Mouse (Mus musculus) heart, embryonic 13.5 days (tissue): Measurements from ENCODE around the gene Slc6a19. TPM values are rescaled to one million over a fixed set of nuclear protein-coding genes. Genes with fewer than 3 reads are reported as not detected.

ENCODE experiments used
- ATAC-seq: fragments of 200-750 bp; cut with Nextera tagmentation; 2 replicates; pipeline ENCODE4 v1.8.0; 2017; ENCODE audit warnings: moderate TSS enrichment; ENCODE audit not compliant: insufficient number of reproducible peaks, low FRiP score, low TSS enrichment; ENCODE audit errors: extremely low read depth
- H3K27ac ChIP-seq: fragments of 300-500 bp; sonication (generic); replicated peaks from 2 replicates; pipeline ENCODE4 v1.5.1; 2015; ENCODE audit warnings: moderate library complexity, mild to moderate bottlenecking, inconsistent platforms
- H3K27me3 ChIP-seq: fragments of 300-500 bp; sonication (generic); replicated peaks from 2 replicates; pipeline ENCODE4 v1.6.1; 2015; ENCODE audit warnings: mild to moderate bottlenecking, inconsistent platforms
- H3K36me3 ChIP-seq: fragments of 300-500 bp; sonication (generic); 2 replicates; pipeline ENCODE4 v1.6.1; 2015; ENCODE audit warnings: mild to moderate bottlenecking, inconsistent platforms
- H3K4me1 ChIP-seq: fragments of 300-500 bp; sonication (generic); 2 replicates; pipeline ENCODE4 v1.6.1; 2015; ENCODE audit warnings: inconsistent platforms
- H3K4me2 ChIP-seq: fragments of 300-500 bp; sonication (generic); 2 replicates; pipeline ENCODE4 v1.6.1; 2015; ENCODE audit warnings: inconsistent platforms, mild to moderate bottlenecking, moderate library complexity
- H3K4me3 ChIP-seq: fragments of 300-500 bp; sonication (generic); 2 replicates; pipeline ENCODE4 v1.5.1; 2015; ENCODE audit warnings: moderate library complexity, mild to moderate bottlenecking, inconsistent platforms
- H3K9ac ChIP-seq: fragments of 300-500 bp; sonication (generic); 2 replicates; pipeline ENCODE4 v1.6.1; 2015; ENCODE audit warnings: inconsistent platforms, mild to moderate bottlenecking, moderate library complexity
- H3K9me3 ChIP-seq: fragments of 300-500 bp; sonication (generic); 2 replicates; pipeline ENCODE4 v1.6.1; 2016; ENCODE audit warnings: inconsistent platforms
- WGBS: fragments of 180-500 bp; shearing (Covaris S2); methylation state at CpG from one replicate; pipeline ENCODE4 v1.1.7; 2015; ENCODE audit warnings: mixed read lengths; 5-methylcytosine and 5-hydroxymethylcytosine counted together
- polyA plus RNA-seq: library from polyadenylated mRNA; unstranded; fragments of >200 nt; fragmentation: Nextera tagmentation; extraction: Ambion mirVana; gene quantifications from 2 replicates; pipeline ENCODE4 v1.2.1, GENCODE M21; 2015

Gene Slc6a19
- polyA plus RNA-seq, 1 experiment from 2014 or later = not detected

DNA sequence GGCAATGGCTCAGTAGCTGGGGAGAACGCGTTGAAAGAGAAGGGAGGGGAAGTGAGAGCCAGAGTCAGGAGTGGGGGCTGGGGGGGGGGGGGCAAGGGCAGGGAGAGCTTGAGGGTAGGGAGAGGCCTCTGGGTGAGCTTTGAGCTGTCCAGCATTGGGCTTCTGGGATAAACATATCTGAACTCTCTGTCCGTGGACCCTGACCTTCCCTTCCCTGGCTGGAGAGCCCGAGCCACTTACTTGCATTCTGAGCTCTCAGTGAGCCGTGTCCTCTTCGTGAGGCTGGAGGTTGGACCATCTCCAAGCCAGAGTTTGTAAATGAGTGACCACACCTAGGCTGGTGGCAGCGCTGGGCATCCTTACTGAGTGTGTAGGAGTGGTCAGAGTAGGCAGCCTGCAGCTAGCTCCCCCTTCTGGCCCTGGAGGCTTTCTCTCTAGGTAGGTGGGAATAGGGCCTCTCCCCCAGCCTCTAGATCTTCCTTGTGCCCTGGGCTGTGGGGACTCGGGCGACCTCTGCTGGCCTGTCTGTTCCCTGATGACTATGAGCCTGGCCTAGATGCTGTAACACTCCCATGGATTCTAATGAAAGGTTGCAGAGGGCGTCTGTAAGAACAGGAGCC is 12.3 kb downstream of the Slc6a19 start:
- peaks cover 26% of the 10 kb centered on the region for H3K27me3 ChIP-seq
- H3K4me2 ChIP-seq = no peak overlapping the region
- H3K27ac ChIP-seq = no peak overlapping the region
- WGBS = 28% methylated on average over 10 of the region's 10 CpGs
- no peaks in the 10 kb centered on the region for H3K36me3 ChIP-seq
- no peak overlapping the region for H3K4me3 ChIP-seq
- H3K9ac ChIP-seq = no peak overlapping the region
- no peaks in the 10 kb centered on the region for H3K9me3 ChIP-seq
- no peaks in the 10 kb centered on the region for H3K4me1 ChIP-seq
- ATAC-seq = no peak

DNA sequence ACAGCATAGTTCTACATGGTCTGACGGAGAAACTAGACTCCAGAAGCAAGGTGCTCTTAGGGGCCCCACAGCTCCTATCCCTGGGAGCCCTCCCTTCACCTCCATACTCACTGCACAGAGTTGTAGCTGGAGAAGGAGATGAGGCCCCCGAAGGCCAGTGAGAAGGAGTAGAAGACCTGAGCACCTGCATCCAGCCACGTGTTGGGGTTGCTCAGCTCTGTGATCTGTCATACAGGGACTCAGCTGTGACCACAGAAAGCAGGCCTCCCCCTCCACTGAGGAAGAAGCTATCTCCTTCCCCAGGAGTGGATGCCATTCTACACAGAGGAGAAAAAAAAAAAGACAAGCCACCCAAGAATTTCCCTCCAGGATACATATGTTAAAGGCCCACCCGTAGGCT is 15.7 kb downstream of the Slc6a19 start:
- WGBS = 64% methylated on average over 4 of the region's 4 CpGs
- Histone ChIP-seq H3K9ac (no peak overlapping the region), H3K4me1 (no peaks in the 10 kb centered on the region), H3K36me3 (no peaks in the 10 kb centered on the region), H3K9me3 (no peaks in the 10 kb centered on the region), H3K4me3 (no peak overlapping the region), H3K27me3 (peaks cover 18% of the 10 kb centered on the region), H3K4me2 (no peak overlapping the region), H3K27ac (no peak overlapping the region)
- ATAC-seq = no peak

DNA sequence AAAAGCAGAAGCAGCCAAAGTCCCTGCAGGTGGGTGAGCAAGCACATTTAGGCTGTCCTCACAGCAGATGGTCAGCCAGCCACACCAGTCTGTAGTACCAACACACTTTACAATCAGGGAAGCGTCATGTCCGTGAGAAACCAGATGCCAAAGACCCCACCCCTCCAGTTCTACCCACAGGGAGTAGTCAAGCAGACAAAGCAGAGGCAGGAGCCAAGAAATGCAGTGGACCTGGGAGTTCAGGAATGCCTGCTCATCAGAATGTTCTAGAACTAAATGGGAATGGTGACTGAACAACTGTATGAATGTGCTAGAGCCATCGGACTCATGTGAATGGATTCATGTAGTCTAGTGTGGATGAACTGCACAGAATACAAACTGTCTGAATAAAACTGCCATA is 17.1 kb downstream of the Slc6a19 start:
- H3K9ac ChIP-seq = no peak overlapping the region
- no peak for ATAC-seq
- no peaks in the 10 kb centered on the region for H3K4me1 ChIP-seq
- no peak overlapping the region for H3K4me2 ChIP-seq
- no peaks in the 10 kb centered on the region for H3K36me3 ChIP-seq
- WGBS = 47% methylated on average over 3 of the region's 3 CpGs
- no peak overlapping the region for H3K4me3 ChIP-seq
- H3K27ac ChIP-seq = no peak overlapping the region
- no peaks in the 10 kb centered on the region for H3K9me3 ChIP-seq
- H3K27me3 ChIP-seq = peaks cover 18% of the 10 kb centered on the region

DNA sequence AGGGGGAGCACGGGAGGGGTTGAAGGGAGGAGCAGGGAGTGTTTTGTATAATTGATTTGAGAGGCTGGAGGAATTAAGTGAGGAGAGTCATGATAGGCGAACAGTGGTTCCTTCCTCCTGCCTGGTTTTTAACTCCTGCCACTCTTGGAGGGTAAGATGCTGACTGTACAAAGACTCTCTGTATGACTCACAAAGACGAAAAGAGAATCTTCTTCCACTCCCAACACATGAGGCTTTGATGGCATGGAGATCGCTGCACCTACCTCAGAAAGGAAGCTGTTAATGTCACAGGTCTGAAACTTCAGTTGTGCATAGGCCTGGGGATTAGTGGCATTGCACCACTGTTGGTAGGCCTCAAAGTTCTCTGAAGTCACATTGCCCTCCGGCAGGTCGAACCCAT is 19.2 kb downstream of the Slc6a19 start:
- Histone ChIP-seq H3K9ac (no peak overlapping the region), H3K27ac (no peak overlapping the region), H3K27me3 (peaks cover 15% of the 10 kb centered on the region), H3K9me3 (no peaks in the 10 kb centered on the region), H3K36me3 (no peaks in the 10 kb centered on the region), H3K4me1 (no peaks in the 10 kb centered on the region), H3K4me2 (no peak overlapping the region), H3K4me3 (no peak overlapping the region)
- 71% methylated on average over 6 of the region's 6 CpGs for WGBS
- no peak for ATAC-seq

DNA sequence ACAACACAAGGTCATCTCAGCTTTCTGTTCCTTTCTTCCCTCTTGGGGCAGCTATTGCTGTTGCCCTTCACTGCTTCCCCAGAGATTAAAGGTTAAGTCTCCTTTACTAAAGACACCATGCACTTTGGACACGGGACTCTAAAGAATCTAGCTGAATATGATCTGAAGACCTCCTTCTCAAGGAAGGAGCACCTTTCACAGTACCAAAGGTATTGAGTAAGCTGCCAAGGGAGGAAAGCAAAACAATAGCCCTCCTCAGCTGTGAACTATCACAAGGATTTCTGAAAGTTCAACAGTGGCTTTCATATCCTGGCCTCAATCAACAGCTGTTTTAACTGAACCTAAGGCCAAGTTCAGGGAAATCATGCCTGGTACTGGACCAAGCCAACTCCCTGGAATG is 20.3 kb downstream of the Slc6a19 start:
- no peaks in the 10 kb centered on the region for H3K36me3 ChIP-seq
- no peak overlapping the region for H3K4me3 ChIP-seq
- 64% methylated on average over 1 of the region's 1 CpGs for WGBS
- no peak for ATAC-seq
- no peak overlapping the region for H3K9ac ChIP-seq
- peaks cover 8% of the 10 kb centered on the region for H3K27me3 ChIP-seq
- H3K4me1 ChIP-seq = no peaks in the 10 kb centered on the region
- no peak overlapping the region for H3K27ac ChIP-seq
- H3K4me2 ChIP-seq = no peak overlapping the region
- H3K9me3 ChIP-seq = no peaks in the 10 kb centered on the region

DNA sequence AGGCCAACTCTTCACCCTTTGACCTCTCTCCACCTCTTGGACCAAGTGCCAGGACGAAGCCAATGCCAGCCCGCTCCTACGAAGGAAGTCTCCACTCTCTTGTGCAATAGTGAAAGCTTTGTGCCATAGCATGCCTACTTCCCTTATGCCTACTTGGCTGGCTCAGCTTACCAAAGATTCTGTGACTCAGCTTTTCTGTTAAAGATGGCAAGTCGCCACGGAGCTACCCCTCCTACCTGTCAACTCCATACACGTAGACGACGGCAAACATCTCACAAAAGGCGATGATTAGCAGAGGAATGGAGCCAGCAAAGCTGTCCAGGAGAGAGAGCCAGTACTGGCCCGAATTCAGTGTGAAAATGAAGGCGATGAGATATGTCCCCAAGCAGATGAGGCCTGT is 21.0 kb downstream of the Slc6a19 start:
- 63% methylated on average over 11 of the region's 11 CpGs for WGBS

DNA sequence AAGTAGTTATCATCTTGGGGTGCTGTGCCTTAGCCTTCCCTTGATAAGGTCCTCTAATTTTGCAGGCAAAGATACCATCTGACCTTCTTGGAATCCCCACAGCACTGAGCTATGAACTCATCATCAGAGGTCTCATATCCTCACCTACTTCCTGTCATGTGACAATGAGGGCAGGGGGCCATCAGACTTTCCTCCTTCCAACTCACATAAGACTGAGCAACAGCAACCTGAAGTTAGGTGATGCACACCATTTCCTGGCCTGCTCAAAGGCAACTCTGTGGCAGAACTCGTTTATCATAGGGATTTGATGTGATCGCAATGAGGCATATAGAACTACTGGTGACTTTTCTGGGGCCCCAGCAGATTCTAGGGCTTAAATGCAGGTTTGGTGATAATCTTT is 22.4 kb downstream of the Slc6a19 start:
- Histone ChIP-seq H3K4me1 (no peaks in the 10 kb centered on the region), H3K9ac (no peak overlapping the region), H3K27ac (no peak overlapping the region), H3K27me3 (peaks cover 2% of the 10 kb centered on the region; the same call in 1 of the 2 replicates), H3K36me3 (no peaks in the 10 kb centered on the region), H3K4me2 (no peak overlapping the region), H3K9me3 (no peaks in the 10 kb centered on the region), H3K4me3 (no peak overlapping the region)
- ATAC-seq = no peak
- WGBS = 85% methylated on average over 2 of the region's 2 CpGs

More for the DNA sequence above, 21.0 kb downstream of the Slc6a19 start:
- Histone ChIP-seq H3K9me3 (no peaks in the 10 kb centered on the region), H3K4me2 (no peak overlapping the region), H3K36me3 (no peaks in the 10 kb centered on the region), H3K4me3 (no peak overlapping the region), H3K27me3 (peaks cover under 1% of the 10 kb centered on the region; the same call in 1 of the 2 replicates), H3K9ac (no peak overlapping the region), H3K4me1 (no peaks in the 10 kb centered on the region), H3K27ac (no peak overlapping the region)
- no peak; the same call in 1 of the 2 replicates for ATAC-seq

DNA sequence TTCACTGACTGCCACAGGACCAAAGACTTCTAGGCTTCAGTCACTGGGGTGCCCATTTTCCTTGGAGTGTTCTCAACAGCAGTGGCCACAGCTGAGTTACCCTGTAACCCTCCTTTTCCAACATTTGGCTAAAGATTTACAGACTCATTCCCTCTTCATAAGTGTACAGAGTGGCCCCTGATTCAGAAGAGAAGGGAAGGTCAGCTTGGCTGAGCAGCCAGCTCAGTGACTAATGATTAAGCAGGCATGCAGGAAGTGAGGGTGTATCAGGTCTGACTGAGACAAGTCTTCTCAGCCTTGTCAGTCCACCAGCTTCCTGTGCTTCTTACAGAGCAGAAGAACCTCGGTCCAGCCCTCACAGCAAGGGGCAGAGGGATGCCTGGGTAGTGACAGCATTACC is 24.3 kb downstream of the Slc6a19 start:
- H3K27ac ChIP-seq = no peak overlapping the region
- H3K9me3 ChIP-seq = no peaks in the 10 kb centered on the region
- H3K27me3 ChIP-seq = 0 out of 2 replicates have a peak, but pooled peaks cover 3% of the 10 kb centered on the region
- H3K36me3 ChIP-seq = no peaks in the 10 kb centered on the region
- H3K4me1 ChIP-seq = no peaks in the 10 kb centered on the region
- H3K9ac ChIP-seq = no peak overlapping the region
- no peak overlapping the region for H3K4me3 ChIP-seq
- ATAC-seq = no peak
- H3K4me2 ChIP-seq = no peak overlapping the region
- WGBS = 30% methylated on average over 1 of the region's 1 CpGs

DNA sequence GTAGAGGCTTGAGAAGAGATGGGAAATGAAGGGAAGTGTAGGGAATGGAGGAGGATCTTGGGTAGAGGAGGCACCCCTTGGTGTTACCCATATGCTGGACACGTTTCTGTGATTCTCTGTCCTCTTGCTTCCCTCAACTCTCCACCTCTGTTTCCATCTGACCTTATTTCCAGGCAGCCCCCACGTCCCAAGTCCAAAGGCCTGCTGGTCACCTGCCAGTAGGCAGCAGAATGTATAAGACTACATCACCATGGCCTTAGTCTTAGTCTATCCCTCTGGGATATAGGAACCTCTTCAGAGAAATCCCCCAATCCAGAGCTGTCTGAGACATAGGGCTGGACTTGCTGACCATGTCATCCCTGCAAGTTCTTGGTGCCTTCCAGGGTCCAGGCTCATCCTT is 25.4 kb downstream of the Slc6a19 start:
- H3K36me3 ChIP-seq = no peaks in the 10 kb centered on the region
- 51% methylated on average over 2 of the region's 2 CpGs for WGBS
- no peaks in the 10 kb centered on the region for H3K4me1 ChIP-seq
- no peak overlapping the region for H3K27ac ChIP-seq
- peaks cover 3% of the 10 kb centered on the region; the same call in 1 of the 2 replicates for H3K27me3 ChIP-seq
- no peak for ATAC-seq
- H3K4me3 ChIP-seq = no peak overlapping the region
- no peak overlapping the region for H3K4me2 ChIP-seq
- H3K9me3 ChIP-seq = no peaks in the 10 kb centered on the region
- H3K9ac ChIP-seq = no peak overlapping the region

DNA sequence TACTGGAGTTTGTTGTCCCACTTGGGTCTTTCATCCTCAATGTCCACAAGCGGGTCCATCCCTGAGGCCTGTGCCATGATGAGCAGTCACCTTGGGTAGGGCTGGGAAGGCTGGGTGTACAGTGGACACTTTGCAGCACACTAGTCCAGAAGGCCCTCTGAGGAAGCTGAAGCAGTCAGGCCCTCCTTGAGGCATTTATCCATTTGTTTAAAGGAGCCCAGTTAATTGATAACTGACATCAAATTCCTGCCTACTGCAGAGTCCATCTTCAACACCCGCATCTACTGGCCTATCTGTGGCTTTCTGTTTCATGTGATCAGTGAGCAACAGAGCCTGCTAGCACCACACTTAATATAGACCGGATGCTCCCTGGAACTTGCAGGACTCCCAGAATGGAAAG is 26.8 kb downstream of the Slc6a19 start, which contains the start of gene Slc6a18:
Gene Slc6a18 (minus strand): TSS at position 171 of the 400 bp plus-strand sequence.
- Histone ChIP-seq H3K4me3 (no peak within 1 kb of the TSS), H3K9ac (no peak within 1 kb of the TSS), H3K27me3 (peaks cover 13% of the 10 kb centered on the region; the same call in 1 of the 2 replicates), H3K4me1 (no peaks in the 10 kb centered on the region), H3K9me3 (no peaks in the 10 kb centered on the region), H3K4me2 (no peak within 1 kb of the TSS), H3K36me3 (no peaks in the 10 kb centered on the region), H3K27ac (no peak within 1 kb of the TSS)
- no peak for ATAC-seq
- 77% methylated on average over 3 of the region's 3 CpGs for WGBS

DNA sequence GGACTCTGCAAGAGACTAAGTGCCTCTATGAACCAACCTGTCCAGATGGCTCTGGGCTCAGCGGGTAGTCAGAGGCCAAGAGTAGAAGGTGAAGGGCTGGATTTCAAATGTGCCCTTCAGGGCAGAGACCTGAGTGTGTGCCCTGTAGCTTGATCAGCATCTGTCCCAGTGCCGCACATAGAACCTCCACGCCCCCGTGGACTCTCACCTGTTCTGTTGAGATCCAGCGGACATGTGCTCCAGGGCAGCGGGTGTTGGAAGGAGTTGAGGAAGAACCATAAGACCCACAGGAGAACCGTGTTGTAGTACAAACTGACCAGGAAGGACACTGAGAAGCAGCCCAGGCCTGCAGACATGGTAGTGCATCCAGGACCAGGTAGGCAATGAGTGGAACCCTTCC is 29.5 kb downstream of the Slc6a19 start:
- no peaks in the 10 kb centered on the region for H3K36me3 ChIP-seq
- no peak overlapping the region for H3K27ac ChIP-seq
- H3K9ac ChIP-seq = no peak overlapping the region
- H3K4me2 ChIP-seq = no peak overlapping the region
- H3K9me3 ChIP-seq = no peaks in the 10 kb centered on the region
- peaks cover 19% of the 10 kb centered on the region for H3K27me3 ChIP-seq
- H3K4me1 ChIP-seq = no peaks in the 10 kb centered on the region
- H3K4me3 ChIP-seq = no peak overlapping the region
- ATAC-seq = no peak
- WGBS = 78% methylated on average over 7 of the region's 7 CpGs

DNA sequence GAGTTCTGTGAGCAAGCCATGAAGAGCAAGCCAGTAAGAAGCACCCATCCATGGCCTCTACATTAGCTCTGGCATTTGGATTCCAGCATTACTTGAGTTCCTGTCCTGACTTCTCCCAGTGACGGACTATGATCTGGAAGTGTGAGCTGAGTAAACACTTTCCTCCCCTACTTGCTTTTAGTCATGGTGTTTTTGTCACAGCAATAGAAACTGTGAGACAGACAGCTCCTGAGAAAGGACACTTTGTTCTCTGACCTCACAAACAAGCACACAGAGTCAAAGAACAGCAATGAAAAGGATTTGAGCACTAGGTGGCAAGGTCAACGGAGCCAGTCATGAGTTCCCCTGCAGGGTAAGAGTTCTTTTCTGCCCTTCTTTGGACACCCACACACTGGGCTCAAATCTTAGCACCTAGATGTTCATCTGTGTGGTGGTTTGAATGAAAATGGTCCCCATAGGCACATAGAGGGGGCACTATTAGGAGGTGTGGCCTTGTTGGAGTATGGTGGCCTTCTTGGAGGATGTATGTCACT is 44.4 kb downstream of the Slc6a19 start:
- no peaks in the 10 kb centered on the region for H3K9me3 ChIP-seq
- ATAC-seq = no peak
- H3K4me2 ChIP-seq = no peak overlapping the region
- peaks cover 14% of the 10 kb centered on the region; the same call in 1 of the 2 replicates for H3K27me3 ChIP-seq
- H3K36me3 ChIP-seq = no peaks in the 10 kb centered on the region
- H3K27ac ChIP-seq = no peak overlapping the region
- 67% methylated on average over 2 of the region's 2 CpGs for WGBS
- no peak overlapping the region for H3K4me3 ChIP-seq
- H3K4me1 ChIP-seq = no peaks in the 10 kb centered on the region
- no peak overlapping the region for H3K9ac ChIP-seq
